Mouse (Mus musculus) T-helper 17 cell (primary cell): ENCODE measurements around the gene Rufy1.

Experiments
- in situ Hi-C, 2 experiments: fragments of 300-600 bp; cut with MboI, MseI; formaldehyde crosslinking; loops; 1 replicate in 1 of 2; 2 replicates in 1 of 2; pipeline ENCODE4 v1.15.1; 2025; ENCODE audit warnings: high pct_unique_total_duplicates in 2 of 2

The Rufy1 gene

GRCm38 (mm10) chr11:50358950-50359861 is 71.7 kb downstream of the Rufy1 start:
- in situ Hi-C loops = no loop called here

- in situ Hi-C loops = no loop called here
Observed at GRCm38 (mm10) chr11:50355395-50355794, 75.5 kb downstream of the Rufy1 start.

GRCm38 (mm10) chr11:50354851-50355250 is 76.1 kb downstream of the Rufy1 start:
- in situ Hi-C loops = no loop called here

GRCm38 (mm10) chr11:50354162-50354561 is 76.8 kb downstream of the Rufy1 start, which contains the start of gene Cby3:
TSS of gene Cby3 (plus strand) at chr11:50354462.
- in situ Hi-C loops = no loop called here

GRCm38 (mm10) chr11:50352177-50352576 is 78.7 kb downstream of the Rufy1 start:
- in situ Hi-C loops = no loop called here

- in situ Hi-C loops = loop anchor here in 1 of 2 experiments (5.0 kb wide), 1 partner anchor 66 kb away; no protein-coding TSS in a partner anchor
Observed at GRCm38 (mm10) chr11:50346256-50347032, 84.5 kb downstream of the Rufy1 start.

GRCm38 (mm10) chr11:50345486-50345885 is 85.4 kb downstream of the Rufy1 start:
- in situ Hi-C loops = loop anchor here in 1 of 2 experiments (5.0 kb wide), 1 partner anchor 67 kb away; no protein-coding TSS in a partner anchor
